Mouse (Mus musculus): ENCODE measurements around the gene Tfap2c. TPM values are rescaled to one million over a fixed set of nuclear protein-coding genes. Genes with fewer than 3 reads are reported as not detected.

Tfap2c gene
- polyA plus RNA-seq, 1 experiment from 2014 or later = 12.5 TPM

DNA sequence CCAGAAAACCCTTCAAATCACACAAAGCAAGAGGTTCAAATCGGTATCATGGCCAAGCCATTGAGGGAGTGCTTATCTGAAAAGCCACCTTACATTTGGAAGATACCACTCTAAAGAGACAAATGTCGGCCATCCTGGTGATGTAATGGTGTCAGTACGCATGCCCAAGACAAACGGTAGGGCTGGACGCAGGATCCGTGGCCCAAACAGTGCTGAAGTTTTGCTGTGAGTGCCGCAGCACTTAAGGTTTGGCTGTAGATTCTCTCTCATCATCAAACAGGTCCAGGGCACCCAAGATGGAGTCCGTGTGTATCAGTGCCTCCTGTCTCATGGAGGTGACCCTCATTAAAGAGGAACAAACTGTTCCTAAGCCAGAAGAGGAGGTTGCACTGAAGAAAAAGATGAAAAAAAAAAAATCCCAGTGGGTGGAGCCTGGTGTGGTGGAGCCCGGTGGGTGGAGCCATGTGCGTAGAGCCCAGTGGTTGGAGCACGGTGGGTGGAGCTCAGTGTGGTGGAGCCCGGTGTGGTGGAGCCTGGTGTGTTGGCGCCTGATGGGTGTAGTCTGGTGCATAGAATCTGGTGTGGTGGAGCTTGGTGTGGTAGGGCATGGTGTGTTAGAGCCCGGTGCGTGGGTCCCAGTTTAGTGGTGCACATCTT is 39.2 kb upstream of the Tfap2c start:
- DNase-seq (ENCODE audit: low spot score) (no peak), ATAC-seq (ENCODE audit: low FRiP score, low TSS enrichment) (no peak)
- Histone ChIP-seq H3K4me1 (replicated peaks; ENCODE audit: control insufficient read depth, insufficient read depth) (no peaks in the 10 kb centered on the region), H3K27me3 (ENCODE audit: control insufficient read depth, insufficient read depth, low read length) (no peaks in the 10 kb centered on the region), H3K4me2 (replicated peaks; ENCODE audit: low read depth) (no peak overlapping the region), H3K36me3 (ENCODE audit: control insufficient read depth, insufficient read depth, low read length) (no peaks in the 10 kb centered on the region), H3K9me3 (ENCODE audit: control insufficient read depth, low read length) (no peaks in the 10 kb centered on the region), H3K9ac (ENCODE audit: low read length) (no peak overlapping the region), H3K4me3 (ENCODE audit: low read depth, low read length) (no peak overlapping the region), H3K27ac (replicated peaks) (no peak overlapping the region)
- WGBS = 86% methylated on average over 15 of the region's 15 CpGs
- TF ChIP-seq EP300 (optimal IDR thresholded peaks at IDR 0.05) (no peak), CTCF (IDR thresholded peaks at IDR 0.05; ENCODE audit: low read depth) (no peak)

DNA sequence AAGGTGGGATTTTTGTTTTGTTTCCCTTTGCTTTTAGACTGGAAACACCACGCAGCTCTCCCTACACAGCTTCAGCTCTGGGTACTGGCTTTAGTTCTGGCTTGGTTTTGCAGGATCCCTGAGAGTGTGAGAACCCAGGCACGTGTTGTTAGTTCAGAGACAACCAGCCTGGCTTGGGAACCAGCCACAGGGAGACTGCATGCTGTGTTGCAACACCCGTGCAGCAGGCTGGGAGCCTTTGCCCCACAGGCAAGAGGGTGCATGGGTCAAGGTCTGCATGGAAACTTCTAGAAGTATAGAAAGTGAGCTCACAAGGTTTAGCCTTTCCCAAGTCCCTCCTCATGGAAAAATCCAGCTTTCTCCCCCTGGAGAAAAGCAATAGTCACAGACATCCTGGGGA is 38.5 kb upstream of the Tfap2c start:
- ATAC-seq (ENCODE audit: low FRiP score, low TSS enrichment) = no peak
- H3K9me3 ChIP-seq (ENCODE audit: control insufficient read depth, low read length) = no peaks in the 10 kb centered on the region
- no peak overlapping the region for H3K9ac ChIP-seq (ENCODE audit: low read length)
- no peaks in the 10 kb centered on the region for H3K4me1 ChIP-seq (replicated peaks; ENCODE audit: control insufficient read depth, insufficient read depth)
- TF ChIP-seq EP300 (optimal IDR thresholded peaks at IDR 0.05) (no peak), CTCF (IDR thresholded peaks at IDR 0.05; ENCODE audit: low read depth) (no peak)
- H3K4me2 ChIP-seq (replicated peaks; ENCODE audit: low read depth) = no peak overlapping the region
- WGBS = 46% methylated on average over 3 of the region's 3 CpGs
- no peak for DNase-seq (ENCODE audit: low spot score)
- H3K4me3 ChIP-seq (ENCODE audit: low read depth, low read length) = no peak overlapping the region
- H3K36me3 ChIP-seq (ENCODE audit: control insufficient read depth, insufficient read depth, low read length) = no peaks in the 10 kb centered on the region
- no peak overlapping the region for H3K27ac ChIP-seq (replicated peaks)
- no peaks in the 10 kb centered on the region for H3K27me3 ChIP-seq (ENCODE audit: control insufficient read depth, insufficient read depth, low read length)

DNA sequence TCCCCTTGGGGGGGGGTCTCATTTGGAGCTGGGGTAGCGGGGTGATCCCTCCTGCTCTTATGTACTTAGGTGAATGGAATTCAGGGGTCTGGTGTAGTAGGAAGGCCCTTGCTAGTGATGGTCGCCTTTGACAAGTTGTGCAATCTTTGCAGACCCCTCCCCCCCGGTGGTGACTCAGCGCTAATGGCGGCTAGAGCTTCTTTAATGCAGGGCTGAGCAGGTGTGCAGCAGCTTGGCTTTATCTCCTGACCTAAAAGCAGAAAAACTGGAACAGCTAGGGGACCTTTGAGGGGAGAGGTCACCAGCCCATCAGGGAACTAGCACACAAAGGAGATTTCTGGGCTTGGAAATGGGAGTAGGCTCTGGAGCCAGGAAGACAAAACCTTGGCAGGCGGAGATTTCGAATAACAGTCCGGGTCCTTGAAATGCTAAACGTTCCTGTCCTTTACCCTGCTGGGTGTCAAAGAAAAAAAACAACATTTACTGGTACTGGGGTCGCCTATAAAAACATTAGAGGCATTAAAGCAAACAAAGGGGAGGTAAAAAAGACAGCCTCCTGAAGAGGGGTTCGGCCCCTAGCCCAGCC is 32.9 kb upstream of the Tfap2c start:
- TF ChIP-seq CTCF (IDR thresholded peaks at IDR 0.05; ENCODE audit: low read depth) = no peak
- H3K4me1 ChIP-seq (replicated peaks; ENCODE audit: control insufficient read depth, insufficient read depth) = no peaks in the 10 kb centered on the region
- no peak overlapping the region for H3K27ac ChIP-seq (replicated peaks)
- H3K9ac ChIP-seq (ENCODE audit: low read length) = no peak overlapping the region
- DNase-seq (ENCODE audit: low spot score) (no peak), ATAC-seq (ENCODE audit: low FRiP score, low TSS enrichment) (no peak)
- H3K4me2 ChIP-seq (replicated peaks; ENCODE audit: low read depth) = no peak overlapping the region
- H3K9me3 ChIP-seq (ENCODE audit: control insufficient read depth, low read length) = no peaks in the 10 kb centered on the region
- H3K36me3 ChIP-seq (ENCODE audit: control insufficient read depth, insufficient read depth, low read length) = no peaks in the 10 kb centered on the region
- H3K4me3 ChIP-seq (ENCODE audit: low read depth, low read length) = no peak overlapping the region
- 18% methylated on average over 11 of the region's 11 CpGs for WGBS
- H3K27me3 ChIP-seq (ENCODE audit: control insufficient read depth, insufficient read depth, low read length) = no peaks in the 10 kb centered on the region

DNA sequence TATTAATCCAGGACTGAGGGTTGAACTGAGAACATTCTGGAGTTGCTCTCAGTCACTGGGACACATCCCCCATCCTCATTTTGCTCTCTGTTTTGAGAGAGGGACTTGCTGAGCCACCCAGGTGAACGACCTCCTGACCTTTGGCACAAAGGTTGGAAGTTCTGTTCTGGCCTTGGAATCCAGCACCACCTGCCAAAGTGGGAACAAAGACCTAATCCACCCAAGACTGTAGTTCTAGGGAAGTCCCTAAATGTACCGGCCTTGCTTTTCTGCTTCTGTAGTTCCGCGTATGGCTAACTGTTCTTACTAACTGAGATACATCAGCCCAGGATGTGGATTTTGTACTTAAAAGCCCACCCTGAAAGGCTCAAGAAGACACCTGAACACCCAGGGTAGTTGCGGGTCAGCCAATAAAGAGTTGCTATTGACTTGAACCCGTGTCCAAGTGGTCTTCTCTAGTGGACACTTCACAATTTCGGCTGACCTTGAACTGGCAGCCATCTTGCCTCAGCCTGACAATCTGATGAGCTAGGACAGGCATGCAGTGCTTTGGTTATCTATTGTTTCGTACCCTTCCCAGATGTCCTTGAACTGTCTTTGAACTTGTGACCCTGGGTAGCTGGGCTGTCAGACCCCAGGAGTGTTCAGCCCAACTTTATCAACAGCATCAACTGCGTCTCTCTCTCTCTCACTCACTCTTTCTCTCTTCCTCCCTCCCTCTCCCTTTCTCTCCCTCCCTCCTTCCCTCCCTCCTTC is 28.6 kb upstream of the Tfap2c start:
- Histone ChIP-seq H3K9me3 (ENCODE audit: control insufficient read depth, low read length) (no peaks in the 10 kb centered on the region), H3K4me1 (replicated peaks; ENCODE audit: control insufficient read depth, insufficient read depth) (no peaks in the 10 kb centered on the region), H3K4me2 (replicated peaks; ENCODE audit: low read depth) (no peak overlapping the region), H3K27ac (replicated peaks) (no peak overlapping the region), H3K27me3 (ENCODE audit: control insufficient read depth, insufficient read depth, low read length) (no peaks in the 10 kb centered on the region), H3K4me3 (ENCODE audit: low read depth, low read length) (no peak overlapping the region), H3K9ac (ENCODE audit: low read length) (no peak overlapping the region), H3K36me3 (ENCODE audit: control insufficient read depth, insufficient read depth, low read length) (no peaks in the 10 kb centered on the region)
- no peak for TF ChIP-seq EP300 (optimal IDR thresholded peaks at IDR 0.05)
- TF ChIP-seq CTCF (IDR thresholded peaks at IDR 0.05; ENCODE audit: low read depth) = no peak
- WGBS = 86% methylated on average over 9 of the region's 9 CpGs
- ATAC-seq (ENCODE audit: low FRiP score, low TSS enrichment) (no peak), DNase-seq (ENCODE audit: low spot score) (no peak)

DNA sequence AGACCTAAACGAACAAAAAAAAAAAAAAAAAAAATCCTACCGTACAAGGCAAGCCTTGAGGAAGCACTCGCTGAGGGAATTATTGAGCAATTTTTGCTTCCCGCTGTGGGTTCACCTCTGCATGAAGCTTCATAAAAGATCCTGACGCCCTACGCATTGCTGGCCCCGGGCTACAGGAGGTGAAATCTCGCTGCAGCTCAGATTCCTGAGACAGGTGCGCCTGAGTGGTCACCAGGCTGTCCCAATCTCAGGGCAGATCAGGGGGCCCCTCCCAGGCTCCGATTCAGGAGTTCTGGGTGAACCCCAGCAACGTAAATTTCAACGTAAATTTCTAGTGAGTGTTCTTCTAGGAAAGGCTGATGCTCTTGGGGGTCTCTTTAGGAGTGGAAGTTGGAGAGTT is 26.9 kb upstream of the Tfap2c start:
- 88% methylated on average over 11 of the region's 12 CpGs for WGBS
- DNase-seq (ENCODE audit: low spot score) = no peak

DNA sequence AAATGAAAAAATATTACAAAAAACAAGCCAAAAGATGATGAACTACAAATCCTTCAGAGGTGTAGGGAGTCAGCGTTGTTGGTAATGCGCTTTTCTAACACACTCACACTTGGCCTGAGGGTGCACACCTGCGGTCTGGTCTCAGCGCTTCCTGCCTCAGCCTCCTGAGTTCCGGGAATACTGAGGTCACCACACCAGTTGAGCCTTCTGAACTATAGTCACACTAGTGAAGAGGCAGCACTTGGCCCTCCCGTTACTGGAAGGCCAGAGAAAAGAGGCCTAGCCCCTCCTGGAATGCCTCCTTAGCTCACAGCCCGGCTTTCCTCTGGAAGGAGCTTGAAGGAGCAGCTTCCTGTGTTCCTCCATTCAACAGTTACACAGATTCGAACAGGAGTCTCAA is 22.2 kb upstream of the Tfap2c start:
- DNase-seq (ENCODE audit: low spot score) (no peak), ATAC-seq (ENCODE audit: low FRiP score, low TSS enrichment) (no peak)
- 81% methylated on average over 8 of the region's 8 CpGs for WGBS
- H3K9ac ChIP-seq (ENCODE audit: low read length) = no peak overlapping the region
- no peak overlapping the region for H3K27ac ChIP-seq (replicated peaks)
- H3K9me3 ChIP-seq (ENCODE audit: control insufficient read depth, low read length) = no peaks in the 10 kb centered on the region
- TF ChIP-seq EP300 (optimal IDR thresholded peaks at IDR 0.05) = no peak
- no peak for TF ChIP-seq CTCF (IDR thresholded peaks at IDR 0.05; ENCODE audit: low read depth)
- no peaks in the 10 kb centered on the region for H3K27me3 ChIP-seq (ENCODE audit: control insufficient read depth, insufficient read depth, low read length)
- no peak overlapping the region for H3K4me3 ChIP-seq (ENCODE audit: low read depth, low read length)
- H3K36me3 ChIP-seq (ENCODE audit: control insufficient read depth, insufficient read depth, low read length) = no peaks in the 10 kb centered on the region
- H3K4me2 ChIP-seq (replicated peaks; ENCODE audit: low read depth) = no peak overlapping the region
- H3K4me1 ChIP-seq (replicated peaks; ENCODE audit: control insufficient read depth, insufficient read depth) = no peaks in the 10 kb centered on the region

More for the DNA sequence above, 26.9 kb upstream of the Tfap2c start:
- Histone ChIP-seq H3K4me3 (ENCODE audit: low read depth, low read length) (no peak overlapping the region), H3K4me1 (replicated peaks; ENCODE audit: control insufficient read depth, insufficient read depth) (no peaks in the 10 kb centered on the region), H3K27me3 (ENCODE audit: control insufficient read depth, insufficient read depth, low read length) (no peaks in the 10 kb centered on the region), H3K9ac (ENCODE audit: low read length) (no peak overlapping the region), H3K36me3 (ENCODE audit: control insufficient read depth, insufficient read depth, low read length) (no peaks in the 10 kb centered on the region), H3K9me3 (ENCODE audit: control insufficient read depth, low read length) (no peaks in the 10 kb centered on the region), H3K27ac (replicated peaks) (no peak overlapping the region), H3K4me2 (replicated peaks; ENCODE audit: low read depth) (no peak overlapping the region)
- ATAC-seq (ENCODE audit: low FRiP score, low TSS enrichment) = no peak
- TF ChIP-seq CTCF (IDR thresholded peaks at IDR 0.05; ENCODE audit: low read depth) = no peak
- no peak for TF ChIP-seq EP300 (optimal IDR thresholded peaks at IDR 0.05)
